Mouse (Mus musculus): ENCODE results near the gene Ercc1. TPM values are rescaled to one million over a fixed set of nuclear protein-coding genes. Genes with fewer than 3 reads are reported as not detected.

The Ercc1 gene
- polyA plus RNA-seq, 1 experiment from 2014 or later = 96.6 TPM

GRCm38 (mm10) chr7:19361720-19362119 is 17.1 kb downstream of the Ercc1 start:
- Histone ChIP-seq H3K4me3 (peak overlapping the region; percentile 56), H3K27me3 (peaks cover 20% of the 10 kb centered on the region), H3K9me3 (no peaks in the 10 kb centered on the region), H3K4me2 (peak overlapping the region; percentile 97), H3K27ac (no peak overlapping the region), H3K36me3 (peaks cover 11% of the 10 kb centered on the region), H3K9ac (peak overlapping the region; percentile 60; the same call in 1 of the 2 replicates), H3K4me1 (replicated peaks) (peaks cover 42% of the 10 kb centered on the region)
- no peak for ATAC-seq (ENCODE audit: low FRiP score)
- 11% methylated on average over 16 of the region's 16 CpGs for WGBS

- peaks cover 5% of the 10 kb centered on the region for H3K36me3 ChIP-seq
- H3K4me3 ChIP-seq = 0 out of 2 replicates have a peak overlapping the region, but pooled peaks have one; percentile 56
- H3K4me2 ChIP-seq = no peak overlapping the region
- no peak overlapping the region for H3K27ac ChIP-seq
- peaks cover 20% of the 10 kb centered on the region for H3K27me3 ChIP-seq
- WGBS = 42% methylated on average over 4 of the region's 4 CpGs
- peak overlapping the region; percentile 29; the same call in 1 of the 2 replicates for H3K9ac ChIP-seq
- H3K4me1 ChIP-seq (replicated peaks) = peaks cover 42% of the 10 kb centered on the region
- no peak for ATAC-seq (ENCODE audit: low FRiP score)
- no peaks in the 10 kb centered on the region for H3K9me3 ChIP-seq
These were observed 17.7 kb downstream of the Ercc1 start for GRCm38 (mm10) chr7:19362276-19362675.

GRCm38 (mm10) chr7:19363881-19364280 is 19.3 kb downstream of the Ercc1 start:
- no peak for ATAC-seq (ENCODE audit: low FRiP score)
- Histone ChIP-seq H3K4me1 (replicated peaks) (peaks cover 29% of the 10 kb centered on the region), H3K36me3 (no peaks in the 10 kb centered on the region), H3K4me3 (no peak overlapping the region), H3K4me2 (no peak overlapping the region), H3K27me3 (peaks cover 26% of the 10 kb centered on the region), H3K9me3 (no peaks in the 10 kb centered on the region), H3K27ac (no peak overlapping the region), H3K9ac (peak overlapping the region; percentile 24; the same call in 1 of the 2 replicates)
- 3% methylated on average over 18 of the region's 18 CpGs for WGBS

- Histone ChIP-seq H3K9ac (no peak overlapping the region), H3K4me1 (replicated peaks) (peaks cover 28% of the 10 kb centered on the region), H3K4me3 (no peak overlapping the region), H3K9me3 (no peaks in the 10 kb centered on the region), H3K36me3 (no peaks in the 10 kb centered on the region), H3K4me2 (no peak overlapping the region), H3K27ac (no peak overlapping the region), H3K27me3 (peaks cover 35% of the 10 kb centered on the region)
- no peak for ATAC-seq (ENCODE audit: low FRiP score)
- WGBS = 85% methylated on average over 4 of the region's 4 CpGs
These were observed 20.8 kb downstream of the Ercc1 start for GRCm38 (mm10) chr7:19365376-19365775.

- 27% methylated on average over 16 of the region's 16 CpGs for WGBS
- Histone ChIP-seq H3K4me2 (no peak overlapping the region), H3K4me1 (replicated peaks) (peaks cover 8% of the 10 kb centered on the region; the same call in 1 of the 2 replicates), H3K36me3 (no peaks in the 10 kb centered on the region), H3K27ac (no peak overlapping the region), H3K9me3 (no peaks in the 10 kb centered on the region), H3K4me3 (no peak overlapping the region), H3K9ac (no peak overlapping the region), H3K27me3 (peaks cover 16% of the 10 kb centered on the region)
- ATAC-seq (ENCODE audit: low FRiP score) = no peak
These were observed 23.8 kb downstream of the Ercc1 start for GRCm38 (mm10) chr7:19368380-19368779.

- no peak overlapping the region for H3K27ac ChIP-seq
- H3K4me1 ChIP-seq (replicated peaks) = peaks cover 5% of the 10 kb centered on the region; the same call in 1 of the 2 replicates
- WGBS = 11% methylated on average over 46 of the region's 46 CpGs
- H3K9me3 ChIP-seq = no peaks in the 10 kb centered on the region
- H3K36me3 ChIP-seq = no peaks in the 10 kb centered on the region
- peak overlapping the region; percentile 66 for H3K4me2 ChIP-seq
- ATAC-seq (ENCODE audit: low FRiP score) = peak; percentile 84
- H3K9ac ChIP-seq = peak overlapping the region; percentile 73
- peak overlapping the region; percentile 44 for H3K4me3 ChIP-seq
- H3K27me3 ChIP-seq = peaks cover 15% of the 10 kb centered on the region
These were observed 25.3 kb downstream of the Ercc1 start for GRCm38 (mm10) chr7:19369823-19370425.

GRCm38 (mm10) chr7:19373367-19373766 is 28.8 kb downstream of the Ercc1 start:
- Histone ChIP-seq H3K27ac (no peak overlapping the region), H3K4me3 (no peak overlapping the region), H3K36me3 (peaks cover 7% of the 10 kb centered on the region; the same call in 1 of the 2 replicates), H3K4me1 (replicated peaks) (peaks cover 5% of the 10 kb centered on the region; the same call in 1 of the 2 replicates), H3K9me3 (no peaks in the 10 kb centered on the region), H3K4me2 (no peak overlapping the region), H3K27me3 (peaks cover 14% of the 10 kb centered on the region), H3K9ac (no peak overlapping the region)
- no peak for ATAC-seq (ENCODE audit: low FRiP score)
- WGBS = 95% methylated on average over 2 of the region's 2 CpGs

GRCm38 (mm10) chr7:19375368-19375767 is 30.8 kb downstream of the Ercc1 start:
- Histone ChIP-seq H3K9ac (no peak overlapping the region), H3K27me3 (no peaks in the 10 kb centered on the region), H3K27ac (no peak overlapping the region), H3K4me3 (no peak overlapping the region), H3K4me2 (no peak overlapping the region), H3K9me3 (no peaks in the 10 kb centered on the region), H3K36me3 (peaks cover 7% of the 10 kb centered on the region; the same call in 1 of the 2 replicates), H3K4me1 (replicated peaks) (no peaks in the 10 kb centered on the region)
- 83% methylated on average over 18 of the region's 18 CpGs for WGBS
- ATAC-seq (ENCODE audit: low FRiP score) = no peak

GRCm38 (mm10) chr7:19376019-19376418 is 31.4 kb downstream of the Ercc1 start:
- H3K9me3 ChIP-seq = no peaks in the 10 kb centered on the region
- no peaks in the 10 kb centered on the region for H3K27me3 ChIP-seq
- H3K4me2 ChIP-seq = no peak overlapping the region
- 90% methylated on average over 4 of the region's 4 CpGs for WGBS
- no peak for ATAC-seq (ENCODE audit: low FRiP score)
- no peak overlapping the region for H3K27ac ChIP-seq
- H3K36me3 ChIP-seq = peaks cover 7% of the 10 kb centered on the region; the same call in 1 of the 2 replicates
- H3K9ac ChIP-seq = no peak overlapping the region
- H3K4me3 ChIP-seq = no peak overlapping the region
- no peaks in the 10 kb centered on the region for H3K4me1 ChIP-seq (replicated peaks)

- no peak for ATAC-seq (ENCODE audit: low FRiP score)
- Histone ChIP-seq H3K4me2 (no peak overlapping the region), H3K4me3 (no peak overlapping the region), H3K36me3 (peaks cover 7% of the 10 kb centered on the region; the same call in 1 of the 2 replicates), H3K9me3 (no peaks in the 10 kb centered on the region), H3K9ac (0 out of 2 replicates have a peak overlapping the region, but pooled peaks have one; percentile 19), H3K4me1 (replicated peaks) (peaks cover 8% of the 10 kb centered on the region), H3K27ac (no peak overlapping the region), H3K27me3 (no peaks in the 10 kb centered on the region)
- WGBS = 77% methylated on average over 8 of the region's 8 CpGs
These were observed 33.5 kb downstream of the Ercc1 start for GRCm38 (mm10) chr7:19378049-19378448.

- peak within 1 kb of the TSS; percentile 74 for H3K27ac ChIP-seq
- peak within 1 kb of the TSS; percentile 97 for H3K4me3 ChIP-seq
- peak within 1 kb of the TSS; percentile 91 for H3K9ac ChIP-seq
- H3K27me3 ChIP-seq = no peaks in the 10 kb centered on the region
- no peaks in the 10 kb centered on the region for H3K9me3 ChIP-seq
- H3K36me3 ChIP-seq = peaks cover 36% of the 10 kb centered on the region
- peaks cover 21% of the 10 kb centered on the region for H3K4me1 ChIP-seq (replicated peaks)
- H3K4me2 ChIP-seq = peak within 1 kb of the TSS; percentile 82
- 7% methylated on average over 48 of the region's 48 CpGs for WGBS
- peak; percentile 94 for ATAC-seq (ENCODE audit: low FRiP score)
These were observed 37.0 kb downstream of the Ercc1 start, which contains the start of gene Ercc2 for GRCm38 (mm10) chr7:19381377-19382165. Gene Ercc2, plus strand, starts transcription at chr7:19382010.

GRCm38 (mm10) chr7:19382166-19382541 is 37.6 kb downstream of the Ercc1 start:
- H3K9me3 ChIP-seq = no peaks in the 10 kb centered on the region
- H3K4me1 ChIP-seq (replicated peaks) = peaks cover 21% of the 10 kb centered on the region
- H3K27me3 ChIP-seq = no peaks in the 10 kb centered on the region
- peak overlapping the region; percentile 74 for H3K27ac ChIP-seq
- WGBS = under 1% methylated on average over 37 of the region's 37 CpGs
- peak overlapping the region; percentile 82 for H3K4me2 ChIP-seq
- ATAC-seq (ENCODE audit: low FRiP score) = peak; percentile 66; the same call in 1 of the 2 replicates
- peaks cover 42% of the 10 kb centered on the region for H3K36me3 ChIP-seq
- H3K4me3 ChIP-seq = peak overlapping the region; percentile 97
- H3K9ac ChIP-seq = peak overlapping the region; percentile 91
